Mouse (Mus musculus) liver, embryonic 16.5 days (tissue): ENCODE results near the gene Zc3h7b. TPM values are rescaled to one million over a fixed set of nuclear protein-coding genes. Genes with fewer than 3 reads are reported as not detected.
"Not testable (repeated sequence)": the region's sequence is repeated elsewhere in the genome, so short reads cannot be mapped to it uniquely, and the experiment has no call there.

Experiments used
- ATAC-seq: fragments of 200-750 bp; cut with Nextera tagmentation; 2 replicates; pipeline ENCODE4 v1.8.0; 2017; ENCODE audit warnings: low read depth, mild to moderate bottlenecking, moderate number of reproducible peaks, moderate library complexity
- H3K27ac ChIP-seq: fragments of 300-500 bp; sonication (generic); 2 replicates; pipeline ENCODE4 v1.5.1; 2014; ENCODE audit warnings: mild to moderate bottlenecking, low read length
- H3K27me3 ChIP-seq: fragments of 300-500 bp; sonication (generic); 2 replicates; pipeline ENCODE4 v1.6.1; 2014; ENCODE audit warnings: low read depth, low read length, mixed read lengths; ENCODE audit not compliant: control insufficient read depth, insufficient read depth
- H3K36me3 ChIP-seq: fragments of 300-500 bp; sonication (generic); 2 replicates; pipeline ENCODE4 v1.6.1; 2014; ENCODE audit warnings: mild to moderate bottlenecking; ENCODE audit not compliant: control insufficient read depth, insufficient read depth
- H3K4me1 ChIP-seq: fragments of 300-500 bp; sonication (generic); 2 replicates; pipeline ENCODE4 v1.6.1; 2014; ENCODE audit warnings: low read depth, low read length, mixed read lengths; ENCODE audit not compliant: control insufficient read depth
- H3K4me2 ChIP-seq: fragments of 300-500 bp; sonication (generic); 2 replicates; pipeline ENCODE4 v1.6.1; 2014; ENCODE audit warnings: low read depth, low read length, mixed read lengths
- H3K4me3 ChIP-seq: fragments of 300-500 bp; sonication (generic); 2 replicates; pipeline ENCODE4 v1.5.1; 2014; ENCODE audit warnings: low read depth, mild to moderate bottlenecking, low read length
- H3K9ac ChIP-seq: fragments of 300-500 bp; sonication (generic); 2 replicates; pipeline ENCODE4 v1.6.1; 2014; ENCODE audit warnings: low read depth, low read length
- H3K9me3 ChIP-seq: fragments of 300-500 bp; sonication (generic); replicated peaks from 2 replicates; pipeline ENCODE4 v1.6.1; 2016; ENCODE audit warnings: low read length; ENCODE audit not compliant: control insufficient read depth
- WGBS: fragments of 180-500 bp; shearing (Covaris S2); extraction: QIAGEN DNeasy Blood & Tissue Kit; methylation state at CpG from one replicate; pipeline ENCODE4 v1.1.7; 2014; ENCODE audit not compliant: insufficient replicate concordance; 5-methylcytosine and 5-hydroxymethylcytosine counted together
- polyA plus RNA-seq: library from polyadenylated mRNA; unstranded; fragments of >200 nt; fragmentation: Nextera tagmentation; extraction: Ambion mirVana; gene quantifications from 2 replicates; pipeline ENCODE4 v1.2.1, GENCODE M21; 2015

Zc3h7b gene
- 4.1 and 4.6 TPM in 2 replicates for polyA plus RNA-seq

DNA sequence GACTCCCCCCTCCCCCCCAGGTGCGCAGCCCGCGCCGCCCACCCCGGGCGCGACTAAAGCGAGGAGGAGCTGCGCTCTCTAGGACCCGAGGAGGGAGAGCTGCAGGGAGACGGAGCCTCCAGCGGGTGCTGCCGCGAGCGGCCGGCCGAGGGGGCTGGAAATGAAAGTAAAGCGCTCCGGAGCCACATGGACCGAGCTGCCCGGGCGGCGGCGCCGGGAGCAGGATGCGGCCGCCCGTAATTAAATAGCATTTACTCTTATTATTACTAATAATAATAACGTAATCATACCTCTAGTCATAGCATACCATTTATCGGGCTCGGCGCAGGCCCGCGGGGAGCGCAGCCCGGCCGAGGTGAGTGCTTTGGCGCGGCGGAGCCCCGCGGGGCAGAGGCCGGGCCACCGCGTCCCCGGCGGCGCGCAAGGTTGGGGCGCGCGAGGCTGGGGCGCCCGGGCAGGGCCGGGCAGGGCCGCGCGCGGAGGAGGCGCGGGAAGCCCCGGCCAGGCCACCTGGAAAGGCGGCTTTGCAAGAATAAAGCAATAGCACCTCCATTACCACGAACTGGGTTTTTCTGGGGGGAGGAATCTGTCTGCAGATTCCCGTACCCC is at the start of gene Zc3h7b, which contains the start of gene Rangap1:
TSS of gene Zc3h7b (plus strand) at position 66 of the 609 bp plus-strand sequence.
TSS of gene Rangap1 (minus strand) at position 539 of the 609 bp plus-strand sequence.
- Histone ChIP-seq H3K9ac (peak within 1 kb of the TSS; percentile 74), H3K4me3 (peak within 1 kb of the TSS; percentile 81), H3K4me2 (peak within 1 kb of the TSS; percentile 93), H3K27me3 (0 out of 2 replicates have a peak, but pooled peaks cover 2% of the 10 kb centered on the region), H3K9me3 (no peaks in the 10 kb centered on the region), H3K4me1 (peaks cover 25% of the 10 kb centered on the region), H3K27ac (peak within 1 kb of the TSS; percentile 61), H3K36me3 (no peaks in the 10 kb centered on the region)
- ATAC-seq, result peak; percentile 81
- under 1% methylated on average over 65 of the region's 65 CpGs for WGBS

DNA sequence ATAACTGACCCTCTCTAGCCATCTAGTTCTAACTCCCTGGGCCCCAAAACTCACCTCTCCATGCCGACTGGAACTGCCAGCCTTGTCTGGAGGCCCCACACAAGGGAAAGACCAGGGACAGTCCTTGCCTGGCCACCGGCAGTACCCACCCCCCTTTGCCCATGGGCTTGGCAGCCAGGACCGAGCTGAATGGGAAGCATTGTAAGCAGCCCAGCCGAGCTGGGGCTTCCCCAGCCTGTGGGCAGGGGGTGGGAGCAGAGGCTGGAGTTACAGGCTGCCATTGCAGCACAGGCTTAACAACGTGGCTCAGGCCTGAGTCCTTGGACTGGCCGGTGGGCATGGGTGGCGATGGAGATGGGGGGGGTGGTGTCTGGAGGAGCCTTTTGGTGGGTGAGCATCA is 47.7 kb upstream of the Zc3h7b start, which contains the start of gene Chadl:
TSS of gene Chadl (minus strand) at position 113 of the 400 bp plus-strand sequence.
- Histone ChIP-seq H3K27ac (no peak within 1 kb of the TSS), H3K9me3 (no peaks in the 10 kb centered on the region), H3K9ac (no peak within 1 kb of the TSS), H3K27me3 (peaks cover 35% of the 10 kb centered on the region), H3K36me3 (no peaks in the 10 kb centered on the region), H3K4me1 (peaks cover 7% of the 10 kb centered on the region; the same call in 1 of the 2 replicates), H3K4me3 (no peak within 1 kb of the TSS), H3K4me2 (no peak within 1 kb of the TSS)
- ATAC-seq, result no peak
- WGBS, result 59% methylated on average over 7 of the region's 7 CpGs

DNA sequence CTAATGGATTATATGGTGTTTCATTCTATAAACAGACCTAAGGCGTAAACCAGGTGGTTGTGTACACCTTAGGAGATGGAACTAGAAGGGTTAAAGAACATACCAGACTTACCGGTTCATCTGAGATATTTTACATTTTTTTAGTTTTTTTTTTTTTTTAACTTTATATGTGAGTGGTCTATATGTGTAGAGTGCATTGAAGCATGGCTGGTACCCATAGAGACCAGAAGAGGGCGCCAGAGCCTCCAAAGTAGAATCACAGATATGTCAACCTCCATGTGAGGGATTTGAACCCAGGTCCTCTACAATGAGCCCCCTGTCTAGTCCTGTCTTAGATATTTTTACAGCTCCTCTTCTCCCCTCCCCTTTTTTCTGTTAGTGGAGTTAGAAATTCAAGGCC is 47.0 kb upstream of the Zc3h7b start:
- Histone ChIP-seq H3K9ac (no peak overlapping the region), H3K27ac (no peak overlapping the region), H3K4me1 (peaks cover 7% of the 10 kb centered on the region; the same call in 1 of the 2 replicates), H3K9me3 (no peaks in the 10 kb centered on the region), H3K4me2 (no peak overlapping the region), H3K4me3 (no peak overlapping the region), H3K36me3 (no peaks in the 10 kb centered on the region; the same call in 1 of the 2 replicates), H3K27me3 (peaks cover 28% of the 10 kb centered on the region)
- WGBS, result 43% methylated on average over 3 of the region's 3 CpGs
- ATAC-seq, result no peak

DNA sequence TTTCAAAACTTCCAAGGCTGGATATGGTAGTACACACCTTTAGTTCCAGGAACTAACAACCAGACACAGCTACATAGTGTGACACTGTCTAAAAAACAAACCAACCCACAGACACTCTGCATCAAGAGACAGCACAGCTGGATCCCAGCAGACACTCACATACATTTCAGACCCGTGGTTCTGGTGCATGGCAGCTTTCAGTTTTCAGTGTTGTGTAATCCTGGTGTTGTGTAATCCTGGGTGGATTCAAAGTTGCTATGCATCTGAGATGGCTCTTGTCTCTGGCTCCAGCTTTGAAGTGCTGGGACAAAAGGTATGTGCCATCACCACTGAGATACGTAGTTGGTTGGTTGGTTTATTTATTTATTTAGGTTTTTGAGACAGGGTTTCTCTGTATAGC is 46.3 kb upstream of the Zc3h7b start:
- H3K36me3 ChIP-seq, result peaks cover 5% of the 10 kb centered on the region; the same call in 1 of the 2 replicates
- 34% methylated on average over 2 of the region's 2 CpGs for WGBS
- H3K4me1 ChIP-seq, result peaks cover 2% of the 10 kb centered on the region; the same call in 1 of the 2 replicates
- no peaks in the 10 kb centered on the region for H3K9me3 ChIP-seq
- H3K4me2 ChIP-seq, result no peak overlapping the region
- H3K9ac ChIP-seq, result no peak overlapping the region
- ATAC-seq, result peak; percentile 47; the same call in 1 of the 2 replicates
- no peak overlapping the region for H3K4me3 ChIP-seq
- H3K27me3 ChIP-seq, result peaks cover 21% of the 10 kb centered on the region
- no peak overlapping the region for H3K27ac ChIP-seq

DNA sequence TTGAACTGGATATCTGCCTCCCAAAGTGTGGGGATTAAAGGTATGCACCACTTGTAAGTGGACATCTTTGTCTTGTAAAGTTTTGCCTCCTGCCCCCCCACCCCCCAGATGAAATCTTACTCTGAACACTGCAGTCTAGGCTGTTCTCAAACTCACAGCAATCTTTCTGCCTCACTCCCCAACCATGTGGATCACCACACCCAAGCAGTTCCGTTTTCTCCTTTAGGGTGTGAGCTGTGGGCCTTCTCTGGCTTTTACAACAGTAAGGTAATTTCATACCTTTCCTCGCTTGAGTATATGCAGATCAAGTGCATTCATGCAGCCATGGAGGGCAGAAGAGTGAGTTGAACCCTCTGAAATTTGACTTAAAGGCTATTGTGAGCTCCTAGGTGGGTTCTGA is 44.7 kb upstream of the Zc3h7b start:
- Histone ChIP-seq H3K9me3 (no peaks in the 10 kb centered on the region), H3K27me3 (peaks cover 5% of the 10 kb centered on the region), H3K4me2 (no peak overlapping the region), H3K27ac (no peak overlapping the region), H3K4me3 (no peak overlapping the region), H3K36me3 (peaks cover 16% of the 10 kb centered on the region), H3K9ac (no peak overlapping the region), H3K4me1 (no peaks in the 10 kb centered on the region; the same call in 1 of the 2 replicates)
- no peak for ATAC-seq
- WGBS, result 43% methylated on average over 2 of the region's 2 CpGs

DNA sequence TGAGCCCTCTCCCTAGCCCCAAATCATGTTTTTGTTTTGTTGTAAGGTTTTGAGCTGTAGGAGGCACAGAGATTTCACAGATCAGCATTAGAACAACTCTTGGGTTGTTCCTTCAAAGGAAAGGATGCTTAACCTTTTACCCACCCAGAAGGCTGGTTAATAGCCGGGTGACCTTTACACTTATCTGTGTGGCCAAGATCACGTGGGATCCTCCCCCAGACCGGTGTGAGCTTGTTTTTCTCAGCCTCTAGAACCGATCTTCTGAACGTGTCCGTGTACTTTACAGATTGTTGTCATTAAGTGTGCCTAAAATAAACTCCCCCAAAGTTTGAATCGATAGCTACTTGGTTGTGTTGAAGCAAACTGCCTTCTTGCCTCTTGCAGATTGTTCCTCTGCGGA is 44.3 kb upstream of the Zc3h7b start:
- Histone ChIP-seq H3K4me2 (no peak overlapping the region), H3K27ac (no peak overlapping the region), H3K9ac (no peak overlapping the region), H3K27me3 (peaks cover 4% of the 10 kb centered on the region), H3K4me1 (no peaks in the 10 kb centered on the region; the same call in 1 of the 2 replicates), H3K4me3 (no peak overlapping the region), H3K36me3 (peaks cover 20% of the 10 kb centered on the region), H3K9me3 (no peaks in the 10 kb centered on the region)
- 52% methylated on average over 8 of the region's 8 CpGs for WGBS
- ATAC-seq, result 0 out of 2 replicates have a peak, but pooled peaks have one; percentile 40

DNA sequence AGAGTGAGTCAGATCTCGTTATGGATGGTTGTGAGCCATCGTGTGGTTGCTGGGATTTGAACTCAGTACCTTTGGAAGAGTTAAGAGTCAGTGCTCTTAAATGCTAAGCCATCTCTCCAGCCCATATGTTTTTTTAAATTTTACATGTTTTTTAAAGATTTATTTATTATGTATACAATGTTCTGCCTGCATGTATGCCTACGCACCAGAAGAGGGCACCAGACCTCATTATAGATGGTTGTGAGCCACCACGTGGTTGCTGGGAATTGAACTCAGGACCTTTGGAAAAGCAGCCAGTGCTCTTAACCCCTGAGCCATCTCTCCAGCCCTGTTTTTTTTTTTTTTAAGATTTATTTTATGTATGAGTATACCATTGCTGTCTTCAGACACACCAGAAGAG is 43.5 kb upstream of the Zc3h7b start:
- H3K27me3 ChIP-seq, H3K4me1 ChIP-seq, H3K9me3 ChIP-seq, H3K9ac ChIP-seq, H3K27ac ChIP-seq, ATAC-seq, H3K4me3 ChIP-seq, H3K4me2 ChIP-seq: not testable (repeated sequence)
- 75% methylated on average over 4 of the region's 4 CpGs for WGBS
- H3K36me3 ChIP-seq, result peaks cover 28% of the 10 kb centered on the region

DNA sequence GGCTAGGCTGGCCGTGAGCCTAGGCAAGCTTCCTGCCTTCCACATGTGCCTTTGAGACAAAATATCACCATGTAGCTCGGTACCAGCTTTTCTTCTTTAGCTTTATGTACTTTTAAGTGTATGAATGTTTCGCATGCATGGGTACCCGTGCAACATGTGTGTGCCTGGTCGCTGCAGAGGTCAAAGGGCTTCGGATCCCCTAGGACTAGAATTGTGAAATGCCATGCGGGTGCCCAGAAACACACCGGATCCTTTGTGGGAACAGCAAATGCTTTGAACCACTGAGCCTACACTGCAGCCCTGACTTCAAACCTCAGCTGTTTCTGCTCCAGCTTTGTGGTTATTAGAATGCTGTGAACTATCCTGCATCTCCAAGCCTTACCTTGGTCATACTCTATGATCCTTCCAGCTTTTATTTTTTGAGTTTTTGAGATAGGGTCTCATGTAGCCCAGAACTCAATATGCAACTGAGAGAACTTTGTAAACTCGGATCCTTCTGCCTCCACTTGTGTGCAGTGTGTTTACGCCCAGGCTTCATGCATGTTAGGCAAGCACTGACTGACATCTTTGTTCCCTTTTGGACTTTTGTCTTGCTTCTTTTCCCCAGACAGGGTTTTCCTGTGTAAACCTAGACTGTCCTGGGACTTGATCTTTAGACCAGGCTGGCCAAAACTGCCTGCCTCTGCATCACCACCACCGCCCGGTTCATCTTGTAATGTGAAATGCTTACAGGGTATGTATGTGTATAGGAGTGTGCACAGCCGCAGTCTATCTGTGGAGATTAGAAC is 42.4 kb upstream of the Zc3h7b start:
- peaks cover 36% of the 10 kb centered on the region for H3K36me3 ChIP-seq
- H3K27me3 ChIP-seq, result no peaks in the 10 kb centered on the region
- no peak overlapping the region for H3K9ac ChIP-seq
- no peaks in the 10 kb centered on the region for H3K9me3 ChIP-seq
- H3K4me3 ChIP-seq, result no peak overlapping the region
- H3K4me2 ChIP-seq, result no peak overlapping the region
- H3K4me1 ChIP-seq, result no peaks in the 10 kb centered on the region; the same call in 1 of the 2 replicates
- H3K27ac ChIP-seq, result peak overlapping the region; percentile 29; the same call in 1 of the 2 replicates
- 78% methylated on average over 13 of the region's 13 CpGs for WGBS
- ATAC-seq, result no peak
